Mouse (Mus musculus) heart, adult 2 months (tissue): ENCODE results near the gene Ccdc13. TPM values are rescaled to one million over a fixed set of nuclear protein-coding genes. Genes with fewer than 3 reads are reported as not detected.

Experiments
- DNase-seq, 2 experiments: peaks; one replicate each; pipeline ENCODE4 v3.0.0; 2021
- H3K27ac ChIP-seq: fragments of 200-600 bp; 2 replicates; pipeline ENCODE4 v1.8.1; 2022
- H3K27me3 ChIP-seq: fragments of 200-500 bp; 2 replicates; pipeline ENCODE4 v1.6.1; 2012; ENCODE audit warnings: mild to moderate bottlenecking, low read length, inconsistent platforms, mixed read lengths; ENCODE audit not compliant: control insufficient read depth, insufficient read depth
- H3K36me3 ChIP-seq: fragments of 200-500 bp; 2 replicates; pipeline ENCODE4 v1.6.1; 2012; ENCODE audit warnings: low read length, inconsistent platforms; ENCODE audit not compliant: control insufficient read depth, insufficient read depth
- H3K4me1 ChIP-seq: fragments of 200-500 bp; 2 replicates; pipeline ENCODE4 v1.6.1; 2011; ENCODE audit warnings: low read length; ENCODE audit not compliant: control insufficient read depth, insufficient read depth
- H3K4me3 ChIP-seq: fragments of 200-600 bp; 2 replicates; pipeline ENCODE4 v1.8.1; 2022
- H3K79me2 ChIP-seq: fragments of 200-500 bp; replicated peaks from 2 replicates; pipeline ENCODE4 v1.6.1; 2012; ENCODE audit warnings: mild to moderate bottlenecking, inconsistent platforms, low read length, moderate library complexity, mixed read lengths; ENCODE audit not compliant: control insufficient read depth, insufficient read depth
- H3K9ac ChIP-seq: fragments of 200-500 bp; 2 replicates; pipeline ENCODE4 v1.6.1; 2012; ENCODE audit warnings: low read depth, mild to moderate bottlenecking, control low read depth, inconsistent platforms, low read length, mixed read lengths
- CTCF ChIP-seq: fragments of 200-600 bp; IDR thresholded peaks from 2 replicates; pipeline ENCODE4 v1.8.1; 2022; ENCODE audit warnings: antibody characterized with exemption, mild to moderate bottlenecking, moderate library complexity
- EP300 ChIP-seq: fragments of 200-500 bp; IDR thresholded peaks from 2 replicates; pipeline ENCODE4 v1.6.1; 2011; ENCODE audit warnings: low read depth, low read length, control low read depth; ENCODE audit not compliant: insufficient read depth
- POLR2A ChIP-seq: fragments of 200-500 bp; IDR thresholded peaks from 2 replicates; pipeline ENCODE4 v1.6.1; 2011; ENCODE audit warnings: mild to moderate bottlenecking, low read depth, low read length, control low read depth; ENCODE audit not compliant: insufficient read depth
- WGBS: fragments of 180-500 bp; shearing (Covaris S2); methylation state at CpG from one replicate; pipeline ENCODE4 v1.1.7; 2018; 5-methylcytosine and 5-hydroxymethylcytosine counted together
- intact Hi-C: fragments of 180-260 bp; cut with DNase I; formaldehyde crosslinking; loops from one replicate; pipeline ENCODE4 v1.15.1; 2025
- long read RNA-seq: library from polyadenylated mRNA; stranded (forward); transcript quantifications from one replicate; pipeline ENCODE4 v2.0.0, GENCODE M21; 2021
- polyA plus RNA-seq: library from polyadenylated mRNA; depleted of rRNA; stranded (reverse); fragments of >200 nt; gene quantifications from 2 replicates; pipeline ENCODE4 v1.2.3, GENCODE M21; 2012; rRNA removed
- total RNA-seq, 2 experiments: library from RNA; stranded (reverse); gene quantifications; 2 replicates each; pipeline ENCODE4 v1.2.3; 2021

The Ccdc13 gene
- not detected for total RNA-seq
- 0.32 and 0.49 TPM in 2 replicates for polyA plus RNA-seq
- long read RNA-seq = 0 reads

DNA sequence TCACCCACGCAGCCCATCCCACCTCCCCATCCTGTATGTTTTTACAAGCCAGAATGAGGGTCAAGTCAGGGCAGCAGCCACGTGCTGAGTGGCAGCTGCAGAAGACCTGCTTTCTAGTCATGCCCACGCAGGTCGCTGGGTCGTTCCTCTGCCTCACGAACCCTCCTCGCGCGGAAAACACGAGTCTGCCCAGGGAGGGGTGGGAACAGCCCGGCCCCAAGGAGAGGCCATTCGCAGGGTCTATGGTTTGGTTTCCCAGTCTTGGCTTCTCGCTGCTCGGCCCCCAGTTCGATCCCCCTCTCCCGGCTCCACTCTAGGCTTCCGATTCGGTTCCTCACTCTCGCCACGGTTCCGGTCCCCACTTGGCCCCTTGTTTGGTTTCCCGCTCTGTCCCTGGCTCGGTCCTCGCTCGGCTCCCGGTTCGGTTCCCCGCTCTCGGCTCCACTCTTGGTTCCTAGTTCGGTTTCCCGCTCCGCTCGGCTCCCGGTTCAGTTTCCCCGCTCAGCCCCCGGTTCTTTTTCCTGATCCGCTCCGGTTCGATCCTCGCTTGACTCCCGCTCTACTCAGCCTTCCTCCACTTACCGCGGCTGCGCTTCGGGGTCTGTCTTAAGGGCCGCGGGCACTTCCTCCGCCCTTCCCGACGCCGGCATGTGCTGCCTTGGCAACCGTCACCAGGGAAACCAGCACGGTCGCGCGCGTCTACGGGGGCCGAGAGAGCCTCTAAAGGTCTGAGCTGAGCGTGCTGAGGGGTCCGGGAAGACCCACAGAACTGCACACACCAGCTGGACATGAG lies at the start of gene Ccdc13:
Gene Ccdc13 (minus strand): TSS at position 633 of the 793 bp plus-strand sequence.
- TF ChIP-seq EP300 (no peak), POLR2A (no peak), CTCF (no peak)
- Histone ChIP-seq H3K9ac (peak within 1 kb of the TSS; percentile 43), H3K4me1 (peaks cover 1% of the 10 kb centered on the region; the same call in 1 of the 2 replicates), H3K27me3 (no peaks in the 10 kb centered on the region), H3K79me2 (no peaks in the 10 kb centered on the region), H3K4me3 (peak within 1 kb of the TSS; percentile 52), H3K27ac (no peak within 1 kb of the TSS), H3K36me3 (no peaks in the 10 kb centered on the region)
- WGBS = 12% methylated on average over 61 of the region's 61 CpGs
- intact Hi-C loops = no loop called here
- DNase-seq = peak; percentile 78 to 79

- Histone ChIP-seq H3K27ac (peak overlapping the region; percentile 47; the same call in 1 of the 2 replicates), H3K4me1 (peaks cover 7% of the 10 kb centered on the region), H3K9ac (no peak overlapping the region), H3K27me3 (no peaks in the 10 kb centered on the region), H3K36me3 (no peaks in the 10 kb centered on the region), H3K79me2 (no peaks in the 10 kb centered on the region), H3K4me3 (no peak overlapping the region)
- peak in 1 of 2 experiments; percentile 35 for DNase-seq
- TF ChIP-seq CTCF (no peak), POLR2A (no peak), EP300 (no peak)
- WGBS = 33% methylated on average over 7 of the region's 7 CpGs
- intact Hi-C loops = no loop called here
Measured at GRCm38 (mm10) chr9:121882015-121882457, 42.8 kb upstream of the Ccdc13 start.

DNA sequence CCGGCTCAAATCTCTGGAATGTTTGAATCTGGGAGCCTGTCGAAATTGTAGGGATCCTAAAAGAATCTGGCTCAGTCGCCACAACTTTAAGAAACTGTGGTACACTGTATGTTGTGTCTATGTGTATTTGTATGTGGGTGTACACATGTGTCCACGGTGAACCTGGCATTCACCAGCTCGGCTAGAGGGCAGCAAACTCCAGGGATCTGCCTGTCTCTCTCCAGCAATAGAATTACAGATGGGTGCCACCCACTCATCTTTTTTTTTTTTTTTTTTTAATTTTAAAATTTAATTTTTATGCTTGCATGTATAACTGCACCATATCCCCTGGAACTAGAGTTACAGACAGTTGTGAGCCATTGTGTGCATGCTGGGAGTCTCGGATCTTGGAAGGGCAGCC lies 42.0 kb upstream of the Ccdc13 start:
- Histone ChIP-seq H3K27ac (peak overlapping the region; percentile 47), H3K36me3 (no peaks in the 10 kb centered on the region), H3K27me3 (no peaks in the 10 kb centered on the region), H3K4me3 (no peak overlapping the region), H3K4me1 (peaks cover 7% of the 10 kb centered on the region), H3K9ac (no peak overlapping the region), H3K79me2 (no peaks in the 10 kb centered on the region)
- intact Hi-C loops = loop anchor here (2.0 kb wide), 1 partner anchor 104 kb away; no protein-coding TSS in a partner anchor
- TF ChIP-seq POLR2A (no peak), CTCF (peak; percentile 35)
- peak in 1 of 2 experiments; percentile 48 for DNase-seq
- WGBS = 56% methylated on average over 6 of the region's 6 CpGs

DNA sequence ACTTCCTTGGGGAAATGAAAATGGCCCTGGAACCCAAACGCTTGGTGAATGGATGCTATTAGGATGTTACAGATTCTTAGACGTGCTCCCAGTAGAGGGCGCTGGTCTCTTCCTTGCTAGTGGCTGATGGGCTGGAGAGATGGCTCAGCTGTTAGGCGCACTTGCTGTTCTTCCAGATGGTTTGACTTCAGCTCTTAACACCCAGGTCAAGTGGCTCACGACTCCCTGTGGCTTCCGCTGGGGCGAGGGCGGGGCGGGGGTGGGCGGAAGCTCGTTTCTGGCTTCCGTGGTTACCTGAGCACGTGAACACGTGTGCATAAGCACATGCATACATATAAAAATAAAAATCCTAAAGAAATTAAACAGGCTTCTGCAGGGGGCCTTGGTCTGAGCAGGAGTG lies 41.6 kb upstream of the Ccdc13 start:
- Histone ChIP-seq H3K79me2 (no peaks in the 10 kb centered on the region), H3K36me3 (no peaks in the 10 kb centered on the region), H3K4me1 (peaks cover 7% of the 10 kb centered on the region), H3K27ac (no peak overlapping the region; the same call in 1 of the 2 replicates), H3K27me3 (no peaks in the 10 kb centered on the region), H3K4me3 (no peak overlapping the region), H3K9ac (no peak overlapping the region)
- TF ChIP-seq POLR2A (no peak), CTCF (peak; percentile 69), EP300 (peak; percentile 82; the same call in 1 of the 2 replicates)
- WGBS = 19% methylated on average over 14 of the region's 14 CpGs
- DNase-seq = peak; percentile 73 to 77
- intact Hi-C loops = loop anchor here (2.0 kb wide), 1 partner anchor 104 kb away; no protein-coding TSS in a partner anchor

- TF ChIP-seq CTCF (peak; percentile 98), POLR2A (no peak), EP300 (peak; percentile 44; the same call in 1 of the 2 replicates)
- H3K4me1 ChIP-seq = peaks cover 5% of the 10 kb centered on the region
- H3K36me3 ChIP-seq = no peaks in the 10 kb centered on the region
- 6% methylated on average over 3 of the region's 3 CpGs for WGBS
- intact Hi-C loops = loop anchor here (1.0 kb wide), 2 partner anchors 31 to 46 kb away; no protein-coding TSS in a partner anchor
- no peaks in the 10 kb centered on the region for H3K79me2 ChIP-seq
- no peak overlapping the region for H3K27ac ChIP-seq
- no peaks in the 10 kb centered on the region for H3K27me3 ChIP-seq
- H3K9ac ChIP-seq = no peak overlapping the region
- DNase-seq = no peak
- H3K4me3 ChIP-seq = no peak overlapping the region
Measured at GRCm38 (mm10) chr9:121877052-121877740, 37.9 kb upstream of the Ccdc13 start.

- intact Hi-C loops = no loop called here
- H3K9ac ChIP-seq = no peak overlapping the region
- DNase-seq = no peak
- no peak overlapping the region for H3K27ac ChIP-seq
- no peaks in the 10 kb centered on the region for H3K79me2 ChIP-seq
- no peak for TF ChIP-seq CTCF
- no peaks in the 10 kb centered on the region for H3K27me3 ChIP-seq
- no peaks in the 10 kb centered on the region; the same call in 1 of the 2 replicates for H3K4me1 ChIP-seq
- no peaks in the 10 kb centered on the region for H3K36me3 ChIP-seq
- H3K4me3 ChIP-seq = no peak overlapping the region
Measured at GRCm38 (mm10) chr9:121873578-121873977, 34.3 kb upstream of the Ccdc13 start.
